Mouse (Mus musculus): ENCODE measurements around the gene Fam102b. TPM values are rescaled to one million over a fixed set of nuclear protein-coding genes. Genes with fewer than 3 reads are reported as not detected.

Gene Fam102b
- 7.5 and 10.7 TPM in 2 replicates for polyA plus RNA-seq (2012; rRNA removed)

GRCm38 (mm10) chr3:109027515-109027987 lies at the start of gene Fam102b:
Fam102b (minus strand) TSS chr3:109027607.
- 0% methylated on average over 37 of the region's 54 CpGs for WGBS
- H3K4me3 ChIP-seq (replicated peaks; ENCODE audit: extremely low read depth, low read depth, low read length) = peak within 1 kb of the TSS; percentile 71
- peaks cover 13% of the 10 kb centered on the region for H3K4me1 ChIP-seq (ENCODE audit: control insufficient read depth, insufficient read depth, low read length)
- TF ChIP-seq CTCF (IDR thresholded peaks at IDR 0.05; ENCODE audit: insufficient read depth, low read length) = peak; percentile 29; the same call in 1 of the 2 replicates
- TF ChIP-seq POLR2A (IDR thresholded peaks at IDR 0.05; ENCODE audit: borderline replicate concordance, extremely low read depth, low read depth, low read length) = no peak
- DNase-seq = peak; percentile 84

- Histone ChIP-seq H3K4me3 (replicated peaks; ENCODE audit: extremely low read depth, low read depth, low read length) (no peak overlapping the region), H3K4me1 (ENCODE audit: control insufficient read depth, insufficient read depth, low read length) (no peaks in the 10 kb centered on the region; the same call in 1 of the 2 replicates)
- TF ChIP-seq POLR2A (IDR thresholded peaks at IDR 0.05; ENCODE audit: borderline replicate concordance, extremely low read depth, low read depth, low read length) = no peak
- peak; percentile 35; the same call in 1 of the 2 replicates for TF ChIP-seq CTCF (IDR thresholded peaks at IDR 0.05; ENCODE audit: insufficient read depth, low read length)
- DNase-seq = no peak
- WGBS = 1% methylated on average over 6 of the region's 6 CpGs
Observed at GRCm38 (mm10) chr3:109062989-109063388, 35.6 kb upstream of the Fam102b start.

DNA sequence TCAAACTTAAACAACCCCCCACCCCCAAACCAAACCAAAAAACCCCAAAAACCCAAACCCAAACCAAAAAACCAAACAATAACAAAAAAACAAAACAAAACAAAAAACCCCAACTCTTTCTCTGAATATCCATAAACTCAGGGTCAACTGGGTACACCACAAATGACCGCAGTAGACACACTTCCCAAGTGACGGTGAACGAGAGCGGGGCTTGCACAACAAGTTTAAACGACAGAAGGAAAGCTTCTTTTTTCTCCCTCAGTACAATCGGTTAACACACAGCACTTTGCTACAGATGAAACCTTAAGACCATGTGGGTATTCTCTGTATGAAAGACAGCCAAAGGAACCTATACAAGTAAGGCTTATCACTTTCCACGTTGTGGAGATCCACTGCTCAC lies 35.0 kb upstream of the Fam102b start:
- 70% methylated on average over 7 of the region's 7 CpGs for WGBS
- no peak for TF ChIP-seq POLR2A (IDR thresholded peaks at IDR 0.05; ENCODE audit: borderline replicate concordance, extremely low read depth, low read depth, low read length)
- TF ChIP-seq CTCF (IDR thresholded peaks at IDR 0.05; ENCODE audit: insufficient read depth, low read length) = no peak
- no peak for DNase-seq
- H3K4me1 ChIP-seq (ENCODE audit: control insufficient read depth, insufficient read depth, low read length) = no peaks in the 10 kb centered on the region; the same call in 1 of the 2 replicates
- H3K4me3 ChIP-seq (replicated peaks; ENCODE audit: extremely low read depth, low read depth, low read length) = no peak overlapping the region

DNA sequence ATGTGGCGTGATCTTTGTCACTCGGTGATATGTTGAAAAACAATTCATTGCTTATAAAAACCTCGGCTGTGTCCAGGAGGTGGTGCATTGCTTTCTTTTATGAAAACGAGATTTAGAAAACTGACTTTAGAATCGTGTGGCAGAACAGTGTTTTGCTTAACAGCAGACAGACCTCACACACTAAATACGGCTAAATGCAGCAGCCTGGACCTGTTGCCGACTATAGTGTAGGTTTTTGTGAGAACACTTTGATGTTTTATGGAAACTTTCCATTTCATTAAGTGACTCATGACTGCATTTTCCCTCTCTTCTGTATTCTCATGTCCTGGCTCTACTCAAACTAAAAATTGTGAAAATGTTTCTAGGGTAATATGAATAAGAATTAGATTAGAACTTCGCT lies 32.5 kb upstream of the Fam102b start:
- H3K4me1 ChIP-seq (ENCODE audit: control insufficient read depth, insufficient read depth, low read length) = no peaks in the 10 kb centered on the region; the same call in 1 of the 2 replicates
- TF ChIP-seq CTCF (IDR thresholded peaks at IDR 0.05; ENCODE audit: insufficient read depth, low read length) (no peak), POLR2A (IDR thresholded peaks at IDR 0.05; ENCODE audit: borderline replicate concordance, extremely low read depth, low read depth, low read length) (no peak)
- H3K4me3 ChIP-seq (replicated peaks; ENCODE audit: extremely low read depth, low read depth, low read length) = no peak overlapping the region
- no peak for DNase-seq
- WGBS = 52% methylated on average over 8 of the region's 8 CpGs

- no peak for DNase-seq
- TF ChIP-seq POLR2A (IDR thresholded peaks at IDR 0.05; ENCODE audit: borderline replicate concordance, extremely low read depth, low read depth, low read length) (no peak), CTCF (IDR thresholded peaks at IDR 0.05; ENCODE audit: insufficient read depth, low read length) (no peak)
- no peaks in the 10 kb centered on the region for H3K4me1 ChIP-seq (ENCODE audit: control insufficient read depth, insufficient read depth, low read length)
- no peak overlapping the region for H3K4me3 ChIP-seq (replicated peaks; ENCODE audit: extremely low read depth, low read depth, low read length)
- 66% methylated on average over 6 of the region's 6 CpGs for WGBS
Observed at GRCm38 (mm10) chr3:109051946-109052331, 24.5 kb upstream of the Fam102b start.

DNA sequence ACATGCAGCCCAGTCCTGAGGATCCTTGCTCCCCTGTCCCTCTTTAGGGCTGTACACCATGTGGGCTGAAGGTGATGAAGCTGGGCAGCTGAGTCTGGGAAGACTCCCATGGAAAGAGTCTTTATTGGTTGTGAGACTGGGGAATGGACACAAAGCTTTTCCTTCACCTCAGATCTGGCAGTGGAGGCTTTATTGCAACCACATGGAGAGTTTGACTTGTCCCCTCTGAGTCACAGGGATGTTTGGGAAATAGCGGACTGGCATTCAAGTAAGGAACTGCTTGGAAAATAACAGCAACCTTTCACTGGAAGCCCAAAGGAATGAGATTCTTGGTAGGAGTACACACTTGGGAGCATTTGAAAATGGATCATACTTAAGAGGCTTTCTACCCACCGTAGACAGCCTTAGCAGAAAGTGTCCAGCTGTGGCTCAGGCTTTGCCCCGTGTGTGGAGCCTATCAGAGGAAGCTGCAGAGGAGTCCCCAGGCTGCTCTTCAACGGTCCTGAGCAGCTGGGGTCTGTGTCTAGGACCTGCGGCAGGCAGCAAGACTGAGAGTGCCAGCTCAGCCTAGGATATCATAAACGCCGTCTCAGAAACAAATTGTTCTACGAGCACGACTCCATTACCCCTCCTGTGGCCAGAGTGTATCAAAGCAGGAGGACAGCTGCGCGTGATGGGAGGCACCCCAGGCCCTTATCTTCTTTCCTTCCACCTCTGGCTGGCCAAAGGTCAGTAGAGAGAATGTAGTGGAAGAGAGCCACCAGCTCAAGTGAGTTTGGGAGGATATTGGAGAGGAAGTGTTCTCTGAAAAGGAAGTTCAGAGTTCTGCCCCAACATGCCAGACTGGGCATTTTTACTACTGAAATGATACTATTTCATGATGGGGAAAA lies 23.9 kb upstream of the Fam102b start:
- H3K4me3 ChIP-seq (replicated peaks; ENCODE audit: extremely low read depth, low read depth, low read length) = no peak overlapping the region
- TF ChIP-seq POLR2A (IDR thresholded peaks at IDR 0.05; ENCODE audit: borderline replicate concordance, extremely low read depth, low read depth, low read length) (no peak), CTCF (IDR thresholded peaks at IDR 0.05; ENCODE audit: insufficient read depth, low read length) (no peak)
- no peak for DNase-seq
- H3K4me1 ChIP-seq (ENCODE audit: control insufficient read depth, insufficient read depth, low read length) = no peaks in the 10 kb centered on the region
- 19% methylated on average over 11 of the region's 11 CpGs for WGBS

DNA sequence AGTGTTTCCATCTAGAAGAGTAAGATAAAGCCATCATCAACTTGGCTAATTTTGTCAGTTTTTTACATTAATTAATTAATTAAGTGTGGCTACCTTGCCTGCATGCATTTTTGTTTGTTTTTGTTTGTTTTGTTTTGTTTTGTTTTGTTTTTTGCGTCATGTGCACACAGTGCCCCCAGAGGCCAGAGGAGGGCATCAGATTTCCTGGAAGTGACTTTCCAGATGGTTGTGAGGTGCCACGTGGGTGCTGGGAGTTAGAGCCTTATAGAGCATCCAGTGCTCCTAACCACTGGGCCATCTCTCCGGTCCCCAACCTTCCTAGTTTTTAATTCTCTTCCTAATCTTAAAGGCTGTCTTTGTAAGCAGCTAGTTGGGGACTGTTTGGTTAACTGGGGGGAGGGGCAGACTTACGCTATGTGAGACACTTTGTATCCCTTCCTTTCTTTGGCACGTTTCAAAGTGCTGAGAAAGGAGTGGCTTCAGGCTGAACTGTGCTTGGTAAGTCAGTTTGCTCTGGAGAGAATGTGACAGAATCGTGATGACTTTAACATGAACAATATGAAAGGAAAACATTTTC lies 20.4 kb upstream of the Fam102b start:
- WGBS = 25% methylated on average over 6 of the region's 6 CpGs
- no peak for DNase-seq
- no peak for TF ChIP-seq POLR2A (IDR thresholded peaks at IDR 0.05; ENCODE audit: borderline replicate concordance, extremely low read depth, low read depth, low read length)
- no peak for TF ChIP-seq CTCF (IDR thresholded peaks at IDR 0.05; ENCODE audit: insufficient read depth, low read length)
- H3K4me3 ChIP-seq (replicated peaks; ENCODE audit: extremely low read depth, low read depth, low read length) = no peak overlapping the region
- H3K4me1 ChIP-seq (ENCODE audit: control insufficient read depth, insufficient read depth, low read length) = no peaks in the 10 kb centered on the region

DNA sequence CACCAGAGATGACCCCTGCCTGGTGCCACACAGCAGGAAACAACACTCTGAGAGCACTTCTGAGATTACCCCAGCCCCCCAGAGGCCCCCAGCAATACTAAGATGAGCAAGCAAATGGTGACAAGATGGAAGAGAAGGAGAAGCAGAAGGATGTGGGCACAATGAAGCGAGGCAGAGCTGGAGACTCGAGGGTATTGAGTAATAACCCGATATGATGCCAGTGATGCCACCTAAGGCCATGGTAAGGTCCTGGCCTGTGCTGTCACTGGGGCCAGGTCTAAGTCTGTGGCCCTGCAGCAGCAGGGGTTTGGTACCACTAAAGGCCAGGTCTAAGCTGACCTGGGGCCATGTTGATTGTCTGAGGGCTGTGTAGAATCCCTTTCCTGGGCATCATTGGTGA lies 19.0 kb upstream of the Fam102b start:
- WGBS = 74% methylated on average over 3 of the region's 3 CpGs
- DNase-seq = no peak

DNA sequence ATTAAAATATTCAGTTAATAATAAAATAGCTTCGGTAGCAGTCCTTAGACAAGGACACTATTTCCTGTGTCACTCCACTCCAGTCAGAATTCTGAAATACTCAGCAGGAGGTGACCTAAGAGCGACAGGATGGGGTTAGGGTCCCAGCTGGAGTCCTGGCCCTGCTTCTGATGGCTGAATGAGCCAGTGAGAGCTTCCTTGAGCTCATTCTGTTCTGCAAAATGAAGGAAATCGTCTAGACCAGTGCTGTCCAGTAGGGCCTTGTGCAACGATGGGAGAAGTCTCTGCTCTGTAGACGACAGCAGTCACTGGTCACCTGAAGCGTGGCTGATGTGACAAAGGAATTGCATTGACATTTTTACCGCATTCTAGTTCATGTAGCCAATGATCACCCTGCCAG lies 16.0 kb upstream of the Fam102b start:
- TF ChIP-seq CTCF (IDR thresholded peaks at IDR 0.05; ENCODE audit: insufficient read depth, low read length) (no peak), POLR2A (IDR thresholded peaks at IDR 0.05; ENCODE audit: borderline replicate concordance, extremely low read depth, low read depth, low read length) (no peak)
- WGBS = 76% methylated on average over 7 of the region's 7 CpGs
- no peak for DNase-seq
- Histone ChIP-seq H3K4me1 (ENCODE audit: control insufficient read depth, insufficient read depth, low read length) (no peaks in the 10 kb centered on the region), H3K4me3 (replicated peaks; ENCODE audit: extremely low read depth, low read depth, low read length) (no peak overlapping the region)

More for the DNA sequence above, 19.0 kb upstream of the Fam102b start:
- Histone ChIP-seq H3K4me1 (ENCODE audit: control insufficient read depth, insufficient read depth, low read length) (no peaks in the 10 kb centered on the region), H3K4me3 (replicated peaks; ENCODE audit: extremely low read depth, low read depth, low read length) (no peak overlapping the region)
- TF ChIP-seq POLR2A (IDR thresholded peaks at IDR 0.05; ENCODE audit: borderline replicate concordance, extremely low read depth, low read depth, low read length) (no peak), CTCF (IDR thresholded peaks at IDR 0.05; ENCODE audit: insufficient read depth, low read length) (no peak)

All from lung, adult 2 months (tissue).